Mouse (Mus musculus) left cerebral cortex, adult 2 months (tissue): Measurements from ENCODE around the gene Dtx3. TPM values are rescaled to one million over a fixed set of nuclear protein-coding genes. Genes with fewer than 3 reads are reported as not detected.

ENCODE experiments used
- DNase-seq, 2 experiments: peaks; one replicate each; pipeline ENCODE4 v3.0.0; 2021 to 2022; ENCODE audit warnings: low spot score in 2 of 2, mixed read lengths in 1 of 2; ENCODE audit errors: extremely low spot score in 1 of 2
- H3K27ac ChIP-seq: fragments of 200-600 bp; 2 replicates; pipeline ENCODE4 v1.8.1; 2022
- H3K4me3 ChIP-seq: fragments of 200-600 bp; 2 replicates; pipeline ENCODE4 v1.8.1; 2022
- CTCF ChIP-seq: fragments of 200-600 bp; IDR thresholded peaks from 2 replicates; pipeline ENCODE4 v1.8.1; 2022; ENCODE audit warnings: antibody characterized with exemption, mild to moderate bottlenecking, moderate library complexity
- intact Hi-C: fragments of 180-260 bp; cut with DNase I; formaldehyde crosslinking; loops from one replicate; pipeline ENCODE4 v1.15.1; 2025
- total RNA-seq, 2 experiments: library from RNA; stranded (reverse); gene quantifications; 2 replicates each; pipeline ENCODE4 v1.2.3; 2021

Dtx3 gene
- total RNA-seq, 2 experiments from 2014 or later, result 207 to 223 TPM

DNA sequence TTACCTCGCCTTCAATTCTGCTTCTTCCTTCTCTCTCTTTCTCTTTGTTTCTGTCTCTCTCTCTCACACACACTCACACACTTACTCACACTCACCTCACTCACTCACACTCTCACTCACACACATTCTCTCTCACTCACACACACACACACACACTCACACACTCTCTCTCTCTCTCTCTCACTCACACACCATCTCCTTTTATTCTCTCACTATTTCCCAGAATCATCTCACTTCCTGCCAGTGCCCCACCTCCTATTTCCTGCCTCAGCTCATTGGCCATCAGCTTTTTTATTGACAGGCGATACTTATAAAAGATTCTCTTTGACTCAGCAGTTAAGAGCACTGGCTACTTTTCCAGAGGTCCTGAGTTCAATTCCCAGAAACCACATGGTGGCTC, 22.8 kb upstream of the Dtx3 start:
- no peak overlapping the region for H3K4me3 ChIP-seq
- TF ChIP-seq CTCF, result no peak
- no peak overlapping the region for H3K27ac ChIP-seq
- intact Hi-C loops, result no loop called here
- DNase-seq, result no peak

DNA sequence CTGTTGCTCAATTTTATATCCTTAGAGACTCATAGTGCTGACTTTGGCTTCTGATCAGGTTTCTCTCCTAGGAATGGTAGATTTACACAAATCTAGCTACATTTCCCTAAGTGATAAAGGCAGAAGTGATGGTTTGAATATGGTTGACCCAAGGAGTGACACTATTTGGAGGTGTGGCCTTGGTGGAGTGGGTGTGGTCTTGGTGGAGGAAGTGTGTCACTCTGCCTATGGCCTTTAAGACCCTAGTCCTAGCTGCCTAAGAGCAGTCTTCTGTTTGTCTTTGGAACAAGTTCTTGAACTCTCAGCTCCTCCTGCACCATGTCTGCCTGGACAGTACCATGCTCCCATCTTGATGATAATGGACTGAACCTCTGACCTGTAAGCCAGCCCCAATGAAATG, 21.6 kb upstream of the Dtx3 start:
- TF ChIP-seq CTCF, result no peak
- peak overlapping the region; percentile 32; the same call in 1 of the 2 replicates for H3K27ac ChIP-seq
- intact Hi-C loops, result no loop called here
- no peak for DNase-seq
- no peak overlapping the region for H3K4me3 ChIP-seq

DNA sequence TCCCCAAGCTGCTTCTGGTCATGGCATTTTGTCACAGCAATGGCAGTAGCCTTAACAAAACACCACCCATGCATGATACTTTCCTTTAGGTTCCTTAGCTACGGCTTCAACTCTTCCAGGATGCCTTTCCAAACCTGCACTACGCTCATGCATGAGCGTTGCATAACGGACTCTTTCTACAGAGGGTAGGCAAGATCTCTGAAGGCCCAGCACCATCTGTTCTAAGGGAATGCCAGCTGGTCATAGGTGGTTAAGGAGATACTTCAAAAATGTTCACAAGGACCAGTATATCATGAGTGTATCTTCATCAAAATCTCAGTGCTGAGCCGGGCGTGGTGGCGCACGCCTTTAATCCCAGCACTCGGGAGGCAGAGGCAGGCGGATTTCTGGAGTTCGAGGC, 20.9 kb upstream of the Dtx3 start:
- no peak for TF ChIP-seq CTCF
- Histone ChIP-seq H3K4me3 (no peak overlapping the region), H3K27ac (peak overlapping the region; percentile 64; the same call in 1 of the 2 replicates)
- peak in 1 of 2 experiments; percentile 57 for DNase-seq
- intact Hi-C loops, result no loop called here

DNA sequence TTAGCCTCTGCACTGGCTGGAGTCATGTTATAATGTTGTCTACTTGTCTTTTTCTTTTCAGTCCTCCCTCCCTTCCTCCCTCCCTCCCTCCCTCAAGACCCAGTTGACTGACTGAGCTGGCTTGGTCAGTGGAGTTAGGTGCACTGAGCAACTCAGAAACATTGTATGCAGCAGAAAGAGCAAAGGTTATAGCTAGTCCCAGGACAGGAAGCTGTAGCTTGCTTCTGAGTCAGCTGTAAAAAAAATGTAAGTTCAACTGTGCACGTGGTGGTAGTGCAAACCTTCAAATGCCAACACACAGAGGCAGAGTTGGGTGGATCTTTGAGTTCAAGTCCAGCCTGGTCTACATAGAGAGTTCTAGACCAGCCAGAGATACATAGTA, 18.9 kb upstream of the Dtx3 start:
- TF ChIP-seq CTCF, result no peak
- intact Hi-C loops, result no loop called here
- H3K4me3 ChIP-seq, result no peak overlapping the region
- no peak overlapping the region for H3K27ac ChIP-seq
- no peak for DNase-seq

DNA sequence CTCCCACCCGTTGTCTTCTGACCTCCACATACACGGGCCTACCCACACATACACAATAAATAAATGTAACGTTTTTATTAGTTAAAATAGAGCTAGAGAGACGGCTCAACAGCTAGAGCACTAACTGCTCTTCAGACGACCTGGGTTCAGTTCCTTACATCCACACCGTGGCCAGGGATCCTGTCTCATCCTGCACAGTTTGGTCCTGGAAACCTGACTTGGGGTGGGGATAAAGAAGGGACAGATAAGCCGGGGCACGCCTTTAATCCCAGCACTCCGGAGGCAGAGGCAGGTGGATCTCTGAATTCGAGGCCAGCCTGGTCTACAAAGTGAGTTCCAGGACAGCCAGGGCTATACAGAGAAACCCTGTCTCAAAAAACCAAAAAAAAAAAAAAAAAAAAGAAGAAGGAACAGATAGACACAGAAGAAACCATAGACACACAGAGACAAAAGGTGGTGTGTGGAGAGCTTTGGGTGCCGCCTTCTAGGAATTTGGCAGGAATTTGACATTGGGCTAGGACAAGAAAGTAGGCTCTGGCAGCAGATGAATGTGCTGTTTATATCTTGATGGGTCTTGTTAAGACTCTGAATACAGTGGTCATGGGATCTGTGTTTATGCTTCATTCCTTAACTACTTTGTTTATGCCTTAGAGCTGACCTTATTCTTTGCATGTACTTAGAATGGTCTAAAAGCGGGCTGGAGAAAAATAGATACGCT, 18.3 kb upstream of the Dtx3 start:
- TF ChIP-seq CTCF, result no peak
- intact Hi-C loops, result no loop called here
- no peak for DNase-seq
- H3K4me3 ChIP-seq, result no peak overlapping the region
- no peak overlapping the region for H3K27ac ChIP-seq

DNA sequence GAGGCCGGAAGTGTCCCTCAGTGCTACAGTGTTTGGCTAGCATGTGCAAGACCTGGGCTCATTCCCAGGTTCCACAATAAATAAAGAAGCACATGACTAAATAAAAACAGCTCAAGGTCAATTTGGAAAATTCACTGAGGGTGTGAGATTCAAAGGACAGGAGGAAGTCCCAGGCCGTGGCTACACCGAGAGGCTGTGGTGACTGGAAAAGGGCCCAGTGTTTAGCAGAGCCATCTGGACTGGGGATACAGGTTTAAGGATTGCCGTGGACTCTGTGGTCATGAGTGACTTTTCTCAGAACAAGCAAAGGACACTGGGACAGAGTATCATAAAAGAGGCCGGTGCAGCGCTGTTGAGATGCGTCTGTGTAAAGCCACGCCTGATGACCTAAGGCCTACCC, 17.7 kb upstream of the Dtx3 start:
- intact Hi-C loops, result no loop called here
- no peak overlapping the region for H3K4me3 ChIP-seq
- TF ChIP-seq CTCF, result no peak
- no peak overlapping the region for H3K27ac ChIP-seq
- no peak for DNase-seq

DNA sequence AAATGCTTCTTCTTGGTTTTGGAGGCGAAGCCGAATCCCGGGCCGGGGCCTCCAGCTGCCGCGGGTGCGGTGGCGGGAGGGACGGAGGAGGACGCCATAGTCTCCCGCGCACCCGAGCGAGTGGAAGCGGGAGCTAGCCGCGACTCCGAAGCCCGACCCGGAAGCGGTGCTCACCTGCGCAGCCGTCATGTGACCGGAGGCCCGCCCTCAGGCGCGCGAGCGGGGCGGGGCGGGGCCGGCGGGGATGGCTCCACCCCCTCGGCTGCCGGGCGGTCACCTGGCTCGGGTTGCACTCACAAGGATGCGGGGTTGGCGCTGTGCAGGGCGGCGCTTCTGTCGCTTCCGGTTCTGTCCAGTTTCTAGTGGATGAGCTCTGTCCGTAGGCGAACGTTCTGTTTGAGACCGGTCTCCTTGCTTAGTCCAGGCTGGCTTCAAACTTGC, 15.9 kb upstream of the Dtx3 start, which contains the start of gene Pip4k2c:
Gene Pip4k2c (minus strand): TSS at position 172 of the 441 bp plus-strand sequence.
- no peak for TF ChIP-seq CTCF
- Histone ChIP-seq H3K27ac (peak within 1 kb of the TSS; percentile 87), H3K4me3 (peak within 1 kb of the TSS; percentile 78)
- intact Hi-C loops, result loop anchor here (2.0 kb wide), 2 partner anchors 15 to 77 kb away; partner anchors contain the start of gene Mbd6
- DNase-seq, result peak; percentile 92 to 94

DNA sequence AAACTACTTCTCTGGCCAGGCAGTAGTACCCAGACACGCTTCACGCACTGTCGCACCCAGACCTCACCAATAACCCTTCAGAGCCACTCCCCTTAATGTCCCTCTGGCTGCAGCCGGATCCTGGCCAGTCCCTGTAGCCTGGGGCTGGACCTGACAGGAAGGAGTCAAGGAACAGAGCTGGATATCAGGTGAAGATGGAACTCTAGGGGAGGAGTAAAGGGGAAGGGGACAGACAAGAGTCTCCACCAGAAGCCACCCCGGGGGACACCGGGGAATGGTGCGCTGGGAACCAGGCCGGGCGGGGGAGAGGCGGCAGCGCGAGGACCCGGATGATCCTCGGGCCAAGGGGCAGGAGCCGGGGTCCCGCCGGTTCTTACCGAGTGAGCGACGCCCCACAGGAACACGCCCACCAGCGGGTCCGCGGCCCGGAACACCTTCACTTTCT, 15.5 kb upstream of the Dtx3 start:
- no peak for TF ChIP-seq CTCF
- no peak for DNase-seq
- intact Hi-C loops, result loop anchor here (1.0 to 2.0 kb wide), 3 partner anchors 15 to 78 kb away; partner anchors contain the start of gene Mbd6
- Histone ChIP-seq H3K4me3 (peak overlapping the region; percentile 78), H3K27ac (peak overlapping the region; percentile 87)

DNA sequence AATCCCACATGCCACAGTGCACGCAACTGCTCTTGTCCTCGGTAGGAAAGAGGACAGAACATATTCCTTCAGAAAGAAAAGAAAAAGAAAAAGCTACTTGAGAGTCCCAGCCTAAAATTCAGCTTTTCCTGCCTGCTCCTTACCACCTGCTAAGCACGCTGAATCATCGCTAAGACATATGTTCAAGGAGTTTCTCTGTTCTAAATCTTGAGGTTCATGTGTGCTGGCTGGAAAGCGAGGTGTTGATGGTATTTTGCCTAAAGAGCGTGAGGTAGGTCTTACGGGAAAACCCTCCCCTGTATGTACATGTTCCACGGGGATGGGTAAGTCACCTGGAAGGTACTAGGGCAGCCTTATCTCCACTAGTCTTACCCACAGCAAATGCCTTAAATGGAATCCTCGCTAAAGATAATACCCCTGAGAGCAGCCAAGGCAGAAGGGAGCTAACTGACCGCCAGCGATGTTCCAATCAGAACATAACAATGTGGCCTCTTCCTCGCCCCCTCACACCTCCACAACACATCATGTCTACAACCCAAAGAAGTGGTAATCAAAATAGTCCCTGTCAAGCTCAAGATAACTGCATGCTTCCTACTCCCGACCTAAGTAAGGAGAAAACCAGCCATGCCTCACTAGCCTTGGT, 14.5 kb upstream of the Dtx3 start:
- H3K27ac ChIP-seq, result peak overlapping the region; percentile 87
- H3K4me3 ChIP-seq, result peak overlapping the region; percentile 78
- intact Hi-C loops, result loop anchor here (1.0 to 2.0 kb wide), 3 partner anchors 14 to 79 kb away; partner anchors contain the start of gene Mbd6
- TF ChIP-seq CTCF, result no peak
- no peak for DNase-seq

DNA sequence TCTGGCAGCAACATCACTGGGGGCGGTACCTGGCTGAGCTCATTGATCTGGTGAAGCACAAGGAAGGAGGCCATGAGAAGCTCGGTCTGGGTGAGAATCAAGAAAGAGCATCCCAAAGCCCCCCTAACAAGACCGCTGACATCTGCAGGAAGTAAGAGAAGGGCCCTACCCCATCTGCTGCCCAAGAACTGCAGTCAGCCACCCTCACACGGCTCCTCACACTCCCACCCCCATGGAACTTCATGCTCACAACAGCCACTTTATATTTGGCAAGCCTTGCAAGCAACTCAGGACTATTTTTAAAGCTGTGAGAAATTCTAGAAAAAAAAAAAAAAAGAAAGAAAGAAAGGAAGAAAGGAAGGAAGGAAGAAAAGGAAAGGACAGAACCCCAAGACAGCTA, 13.4 kb upstream of the Dtx3 start:
- intact Hi-C loops, result no loop called here
- H3K4me3 ChIP-seq, result peak overlapping the region; percentile 78
- H3K27ac ChIP-seq, result peak overlapping the region; percentile 87
- no peak for DNase-seq
- TF ChIP-seq CTCF, result no peak

DNA sequence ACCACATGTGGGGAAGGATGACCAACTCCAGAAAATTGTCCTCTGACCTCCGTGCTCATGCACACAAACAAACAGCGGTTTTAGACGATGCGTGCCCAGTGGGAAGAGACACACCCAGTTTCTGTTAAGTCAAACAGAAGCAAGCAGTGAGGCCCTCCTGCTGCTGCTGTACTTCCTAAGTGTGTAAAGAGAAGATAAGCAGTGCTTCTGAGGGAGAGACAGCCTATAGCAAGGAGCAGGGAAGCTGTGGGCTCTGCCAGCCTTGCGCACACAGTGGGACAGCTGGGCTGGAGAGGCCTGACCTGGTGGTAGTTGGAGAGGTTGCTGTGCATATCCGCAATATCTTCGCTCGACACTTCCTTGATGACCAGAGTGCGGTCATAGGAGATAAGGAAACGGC, 9.8 kb upstream of the Dtx3 start:
- intact Hi-C loops, result no loop called here
- no peak overlapping the region for H3K27ac ChIP-seq
- no peak for TF ChIP-seq CTCF
- DNase-seq, result no peak
- H3K4me3 ChIP-seq, result no peak overlapping the region

DNA sequence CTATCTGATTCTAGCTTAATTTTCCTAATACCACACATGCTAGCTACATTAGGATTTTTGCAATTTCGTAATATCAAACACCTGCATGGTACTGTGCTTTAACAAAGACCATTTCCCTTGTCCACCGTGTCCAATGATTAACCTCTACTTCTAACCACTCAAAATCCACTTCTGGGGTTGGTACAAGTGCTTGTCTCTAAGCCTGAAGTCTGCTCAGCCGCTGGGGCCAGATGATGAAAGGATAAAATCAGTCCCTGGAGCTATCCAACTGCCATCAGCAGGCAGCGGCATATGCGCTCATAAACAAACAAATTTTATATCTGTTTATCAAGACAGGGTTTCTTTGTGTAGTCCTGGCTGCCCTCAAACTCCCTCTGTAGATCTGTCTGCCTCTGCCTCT, 9.1 kb upstream of the Dtx3 start:
- no peak overlapping the region for H3K4me3 ChIP-seq
- no peak for TF ChIP-seq CTCF
- no peak for DNase-seq
- intact Hi-C loops, result no loop called here
- no peak overlapping the region for H3K27ac ChIP-seq
